In genomic region chr9:122276665-122277064, GRCm38 (mm10) we compare ENCODE assay signal across 26 mouse cellular contexts. TPM values are rescaled to one million over a fixed set of nuclear protein-coding genes. Genes with fewer than 3 reads are reported as not detected.
DNase-seq lines count a peak whose midpoint lies in the region; ATAC-seq and TF ChIP-seq lines count a peak whose summit lies in the region.
"Had no signal": no experiment of that assay in that cellular context is flagged by ENCODE, and none has a peak within 500 bp of the region (broad histone marks: within the 10 kb centered on the region; RNA-seq: fewer than 3 reads in every experiment).

No protein-coding gene starts in this region.

- H3K4me2 ChIP-seq in kidney, embryonic 14.5 days (replicated peaks; ENCODE audit: low read depth, low read length): no peak overlapping the region
- H3K4me2 ChIP-seq in midbrain, postnatal 0 days (ENCODE audit: low read depth, low read length, poor library complexity, severe bottlenecking): no peak overlapping the region
- H3K4me2 ChIP-seq: embryonic facial prominence, embryonic 13.5 days; forebrain, embryonic 12.5 days; forebrain, embryonic 15.5 days; heart, embryonic 12.5 days; heart, embryonic 15.5 days; hindbrain, embryonic 13.5 days had no signal

- TF ChIP-seq CTCF in kidney, adult 2 months (conservative IDR thresholded peaks at IDR 0.05; ENCODE audit: insufficient read depth, insufficient read length, low read depth, low read length): no peak
- no peak for TF ChIP-seq CTCF in C2C12 (IDR thresholded peaks at IDR 0.05; ENCODE audit: control insufficient read depth, insufficient read depth, insufficient read length)
- no peak for TF ChIP-seq CTCF in midbrain, postnatal 0 days (IDR thresholded peaks at IDR 0.05)

- H3K9me3 ChIP-seq in kidney, embryonic 14.5 days (ENCODE audit: control insufficient read depth, low read length): no peaks in the 10 kb centered on the region
- H3K9me3 ChIP-seq in midbrain, postnatal 0 days (ENCODE audit: low read length): no peaks in the 10 kb centered on the region
- H3K9me3 ChIP-seq: embryonic facial prominence, embryonic 13.5 days; forebrain, embryonic 12.5 days; forebrain, embryonic 15.5 days; heart, embryonic 15.5 days; hindbrain, embryonic 10.5 days; hindbrain, embryonic 13.5 days had no signal

- no peak for TF ChIP-seq POLR2A in kidney, adult 2 months (IDR thresholded peaks at IDR 0.05; ENCODE audit: low read depth, low read length)

- no peaks in the 10 kb centered on the region for H3K36me3 ChIP-seq in kidney, adult 2 months (ENCODE audit: control insufficient read depth, insufficient read depth, low read length)
- H3K36me3 ChIP-seq in kidney, embryonic 14.5 days (ENCODE audit: control insufficient read depth, insufficient read depth, low read length): peaks cover 7% of the 10 kb centered on the region; the same call in 1 of the 2 replicates
- H3K36me3 ChIP-seq in C2C12 (ENCODE audit: control insufficient read depth, insufficient read depth): peaks cover 18% of the 10 kb centered on the region
- H3K36me3 ChIP-seq in midbrain, postnatal 0 days (ENCODE audit: insufficient read depth, low read length): peaks cover 32% of the 10 kb centered on the region

- no peaks in the 10 kb centered on the region for H3K79me3 ChIP-seq in C2C12 (ENCODE audit: low read depth)

- no peak overlapping the region for H3K4me3 ChIP-seq in kidney, adult 2 months (ENCODE audit: insufficient read depth, low read depth, low read length)
- H3K4me3 ChIP-seq in kidney, embryonic 14.5 days (ENCODE audit: low read length): no peak overlapping the region
- no peak overlapping the region for H3K4me3 ChIP-seq in C2C12 (ENCODE audit: insufficient read depth, poor library complexity, severe bottlenecking)
- no peak overlapping the region for H3K4me3 ChIP-seq in midbrain, postnatal 0 days (ENCODE audit: low read depth, low read length)
- H3K4me3 ChIP-seq: embryonic facial prominence, embryonic 13.5 days; erythroblast, embryonic 14.5 days; forebrain, embryonic 12.5 days; forebrain, embryonic 15.5 days; heart, embryonic 12.5 days; heart, embryonic 15.5 days; hindbrain, embryonic 10.5 days; hindbrain, embryonic 13.5 days had no signal

- no peaks in the 10 kb centered on the region for H3K27me3 ChIP-seq in kidney, adult 2 months (replicated peaks; ENCODE audit: control insufficient read depth, insufficient read depth, low read length)
- H3K27me3 ChIP-seq in kidney, embryonic 14.5 days (ENCODE audit: control insufficient read depth, insufficient read depth, low read length): no peaks in the 10 kb centered on the region
- no peaks in the 10 kb centered on the region for H3K27me3 ChIP-seq in C2C12 (ENCODE audit: control insufficient read depth, insufficient read depth, insufficient read length)
- no peaks in the 10 kb centered on the region for H3K27me3 ChIP-seq in midbrain, postnatal 0 days (ENCODE audit: insufficient read depth, low read length)
- H3K27me3 ChIP-seq: embryonic facial prominence, embryonic 13.5 days; forebrain, embryonic 12.5 days; forebrain, embryonic 15.5 days; heart, embryonic 12.5 days; heart, embryonic 15.5 days; hindbrain, embryonic 13.5 days had no signal

- no peak overlapping the region for H3K27ac ChIP-seq in kidney, adult 2 months (ENCODE audit: insufficient read depth, low read depth, low read length)
- H3K27ac ChIP-seq in kidney, embryonic 14.5 days (ENCODE audit: low read depth, low read length): no peak overlapping the region
- no peak overlapping the region for H3K27ac ChIP-seq in midbrain, postnatal 0 days (ENCODE audit: low read depth, low read length)
- H3K27ac ChIP-seq: embryonic facial prominence, embryonic 13.5 days; forebrain, embryonic 12.5 days; forebrain, embryonic 15.5 days; heart, embryonic 15.5 days; hindbrain, embryonic 10.5 days; hindbrain, embryonic 13.5 days had no signal

- H3ac ChIP-seq in C2C12 (ENCODE audit: control insufficient read depth, insufficient read length, low read depth): no peak overlapping the region

- no peak overlapping the region for H3K9ac ChIP-seq in kidney, embryonic 14.5 days (ENCODE audit: low read depth, low read length)
- H3K9ac ChIP-seq in midbrain, postnatal 0 days (replicated peaks; ENCODE audit: low read length, poor library complexity, severe bottlenecking): no peak overlapping the region
- H3K9ac ChIP-seq: embryonic facial prominence, embryonic 13.5 days; forebrain, embryonic 12.5 days; forebrain, embryonic 15.5 days; heart, embryonic 12.5 days; heart, embryonic 15.5 days; hindbrain, embryonic 13.5 days had no signal

- peak; percentile 58 for DNase-seq in kidney, adult 2 months
- DNase-seq in adipocyte (ENCODE audit: low spot score): peak; percentile 13
- DNase-seq in kidney, postnatal 36 days: peak; percentile 43 to 59
- DNase-seq in midbrain, postnatal 0 days (ENCODE audit: low spot score): no peak
- no peak for DNase-seq in layer of hippocampus, adult 11-12 months (ENCODE audit: low spot score)
- DNase-seq: adrenal gland, postnatal 10 days; adrenal gland, postnatal 36 days; cerebellum, adult 2 months; cerebellum, adult 9-11 months; cerebellum, postnatal 25 days; gastrocnemius, postnatal 25 days; heart, adult 18-20 months; heart, postnatal 10 days; heart, postnatal 36 days had no signal

- no peaks in the 10 kb centered on the region for H3K4me1 ChIP-seq in kidney, adult 2 months (ENCODE audit: control insufficient read depth, insufficient read depth, low read length)
- no peaks in the 10 kb centered on the region for H3K4me1 ChIP-seq in kidney, embryonic 14.5 days (ENCODE audit: control insufficient read depth, insufficient read depth, low read length)
- H3K4me1 ChIP-seq in midbrain, postnatal 0 days (ENCODE audit: insufficient read depth, low read length): no peaks in the 10 kb centered on the region
- H3K4me1 ChIP-seq: embryonic facial prominence, embryonic 13.5 days; forebrain, embryonic 12.5 days; forebrain, embryonic 15.5 days; heart, embryonic 12.5 days; heart, embryonic 15.5 days; hindbrain, embryonic 10.5 days; hindbrain, embryonic 13.5 days had no signal

- ATAC-seq in kidney, embryonic 14.5 days (ENCODE audit: low FRiP score, low TSS enrichment): no peak
- no peak for ATAC-seq in midbrain, postnatal 0 days (ENCODE audit: low FRiP score)
- ATAC-seq: activated CD4-positive, CD25-positive, alpha-beta regulatory T cell, adult 4 months; forebrain, embryonic 15.5 days; hindbrain, embryonic 16.5 days had no signal

- WGBS in kidney, adult 2 months: 62% methylated on average over 2 of the region's 2 CpGs
- WGBS in kidney, embryonic 14.5 days: 94% methylated on average over 2 of the region's 2 CpGs
- WGBS in midbrain, postnatal 0 days: 96% methylated on average over 2 of the region's 2 CpGs

- no peaks in the 10 kb centered on the region for H3K79me2 ChIP-seq in C2C12 (ENCODE audit: control insufficient read depth, insufficient read depth)

TF ChIP-seq in C2C12, 6 proteins besides CTCF, POLR2A, EP300 and RAD21:
- peak; percentile 49 for TF ChIP-seq MYOD1 (IDR thresholded peaks at IDR 0.05; ENCODE audit: control insufficient read depth, insufficient read length, low read depth)
- TF ChIP-seq FOSL1 (IDR thresholded peaks at IDR 0.05; ENCODE audit: insufficient read depth, low read length, poor library complexity, severe bottlenecking): no peak
- no peak for TF ChIP-seq USF1 (IDR thresholded peaks at IDR 0.05; ENCODE audit: low read depth)
- TF ChIP-seq CEBPB (IDR thresholded peaks at IDR 0.05; ENCODE audit: low read depth): no peak

RNA-seq across cellular contexts. Expression of gene Ano10, which starts 17.6 kb away (rescaled TPM):
- 50.6 and 54.4 TPM in 2 replicates for polyA plus RNA-seq in kidney, adult 2 months (2012; rRNA removed)
- 22.5 and 37.0 TPM in 2 replicates for polyA plus RNA-seq in kidney, embryonic 14.5 days (2014; fragmentation: Nextera tagmentation; extraction: Ambion mirVana)
- 36.0 TPM for polyA plus RNA-seq in C2C12 (2012; fragmentation: generic; extraction: Trizol)
- 27.2 and 33.0 TPM in 2 replicates for total RNA-seq in midbrain, postnatal 0 days (2014; rRNA removed)
- 29.9 and 36.5 TPM in 2 replicates for polyA plus RNA-seq in midbrain, postnatal 0 days (2015; fragmentation: Nextera tagmentation; extraction: Ambion mirVana)

Comparison
In these comparisons a context has a peak if more than half of its experiments do, and no peak if none do; other contexts are left out.
1. DNase-seq: peak in kidney, adult 2 months (single experiment), adipocyte (single experiment) and kidney, postnatal 36 days (2 of 2); none in midbrain, postnatal 0 days (single experiment) and layer of hippocampus, adult 11-12 months (single experiment).